Mouse (Mus musculus): ENCODE data around the gene Pip5k1c.

DNA sequence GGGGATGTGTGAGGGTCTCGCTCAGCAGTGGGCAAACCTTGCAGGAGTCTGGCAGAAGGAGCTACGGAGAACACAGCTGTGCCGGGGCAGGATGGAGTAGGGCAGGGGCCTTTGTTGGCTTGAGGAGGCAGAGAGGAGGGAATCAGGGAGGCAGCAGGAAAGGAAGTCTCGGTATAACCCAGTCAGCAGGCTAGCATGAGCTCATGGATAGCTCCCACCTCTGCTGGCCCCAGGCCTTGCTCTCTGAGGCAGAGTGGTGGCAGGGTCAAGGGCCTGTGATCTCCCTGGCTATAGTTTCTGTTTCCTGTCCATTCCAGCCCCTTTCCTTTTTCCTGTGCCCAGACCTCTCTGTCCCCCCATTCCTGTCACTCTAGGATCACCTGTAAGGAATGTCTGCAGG is 9.5 kb downstream of the Pip5k1c start:
- no peak for TF ChIP-seq CTCF (IDR thresholded peaks at IDR 0.05; ENCODE audit: borderline replicate concordance, control insufficient read depth, extremely low read depth, insufficient read depth, low read length, poor library complexity)
- TF ChIP-seq POLR2A (IDR thresholded peaks at IDR 0.05; ENCODE audit: control insufficient read depth, extremely low read depth, insufficient read depth, low read length, poor library complexity), result no peak
